Mouse (Mus musculus) olfactory bulb, adult 2 months (tissue): ENCODE measurements around the gene Polr2h.

Experiments
- CTCF ChIP-seq: fragments of 200-500 bp; IDR thresholded peaks from 2 replicates; pipeline ENCODE4 v1.5.1; 2012; ENCODE audit warnings: low read depth, mild to moderate bottlenecking, low read length, moderate library complexity; ENCODE audit not compliant: insufficient read depth
- POLR2A ChIP-seq: fragments of 200-500 bp; IDR thresholded peaks from 2 replicates; pipeline ENCODE4 v1.6.1; 2012; ENCODE audit warnings: mild to moderate bottlenecking, low read depth, low read length, moderate library complexity; ENCODE audit not compliant: insufficient read depth

GRCm38 (mm10) chr16:20725750-20726149, 8.3 kb downstream of the Polr2h start:
- TF ChIP-seq POLR2A (no peak), CTCF (no peak)
